Mouse (Mus musculus): ENCODE data around the gene Aplf. TPM values are rescaled to one million over a fixed set of nuclear protein-coding genes. Genes with fewer than 3 reads are reported as not detected.
A peak's percentile ranks its signal among the peaks of the same experiment; 100 is the strongest.

The Aplf gene
- polyA plus RNA-seq, 1 experiment = 3.8 TPM

DNA sequence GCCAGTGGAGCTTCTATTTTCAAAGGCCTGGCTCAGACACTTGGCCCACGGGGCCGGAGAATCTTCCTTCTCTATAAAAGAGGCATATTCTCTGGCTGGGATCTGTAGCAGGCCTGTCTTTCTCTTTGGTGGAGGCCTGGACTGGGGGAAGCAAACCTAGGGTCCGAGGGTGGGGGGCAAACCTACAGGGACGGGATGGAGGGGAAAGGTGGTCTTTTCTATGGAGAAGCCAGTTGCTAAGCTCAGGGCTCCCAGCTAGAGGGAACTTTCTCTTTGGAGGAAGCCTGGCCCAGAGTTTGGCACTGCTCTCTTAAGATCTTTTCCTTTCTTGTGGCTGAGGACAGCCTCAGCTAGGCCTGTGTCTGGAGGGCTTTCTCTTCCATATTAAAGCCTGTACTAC lies 668 bp upstream of the Aplf start:
- Histone ChIP-seq H3K27me3 (ENCODE audit: control insufficient read depth, insufficient read depth, low read length) (no peaks in the 10 kb centered on the region), H3K27ac (ENCODE audit: control insufficient read depth, insufficient read depth, low read depth, low read length) (no peak overlapping the region), H3K4me3 (ENCODE audit: control insufficient read depth, low read depth, low read length) (no peak overlapping the region), H3K36me3 (ENCODE audit: control insufficient read depth, insufficient read depth, low read length) (no peaks in the 10 kb centered on the region), H3K4me1 (ENCODE audit: control insufficient read depth, insufficient read depth, low read length) (peaks cover 3% of the 10 kb centered on the region; the same call in 1 of the 2 replicates)
- TF ChIP-seq POLR2A (IDR thresholded peaks at IDR 0.05; ENCODE audit: control insufficient read depth, low read depth, low read length) (no peak), CTCF (IDR thresholded peaks at IDR 0.05; ENCODE audit: control insufficient read depth, insufficient read depth, insufficient replicate concordance, low read depth, low read length) (no peak)

DNA sequence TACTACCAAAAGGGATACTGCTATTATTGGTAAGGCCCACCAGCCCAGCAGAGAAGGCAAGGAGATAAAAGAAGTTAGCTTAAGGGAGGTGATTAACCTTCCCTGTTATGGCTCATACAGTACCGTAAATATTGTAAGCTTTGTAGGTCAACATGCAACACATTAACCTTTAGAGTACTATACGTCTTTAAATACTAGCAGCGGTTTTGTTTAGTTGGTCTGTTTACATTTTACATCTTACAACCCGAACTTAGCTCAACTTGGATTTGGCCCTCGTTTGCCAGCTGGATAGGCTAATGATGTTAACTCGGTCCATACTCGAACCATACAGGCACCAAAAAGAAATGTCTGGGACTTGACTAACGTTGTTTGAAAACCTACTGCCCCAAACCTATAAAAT lies 640 bp downstream of the Aplf start:
- H3K27ac ChIP-seq (ENCODE audit: control insufficient read depth, insufficient read depth, low read depth, low read length) = peak overlapping the region; percentile 72
- H3K4me1 ChIP-seq (ENCODE audit: control insufficient read depth, insufficient read depth, low read length) = peaks cover 3% of the 10 kb centered on the region; the same call in 1 of the 2 replicates
- peak overlapping the region; percentile 92 for H3K4me3 ChIP-seq (ENCODE audit: control insufficient read depth, low read depth, low read length)
- H3K27me3 ChIP-seq (ENCODE audit: control insufficient read depth, insufficient read depth, low read length) = no peaks in the 10 kb centered on the region
- H3K36me3 ChIP-seq (ENCODE audit: control insufficient read depth, insufficient read depth, low read length) = no peaks in the 10 kb centered on the region
- TF ChIP-seq CTCF (IDR thresholded peaks at IDR 0.05; ENCODE audit: control insufficient read depth, insufficient read depth, insufficient replicate concordance, low read depth, low read length) = no peak
- TF ChIP-seq POLR2A (IDR thresholded peaks at IDR 0.05; ENCODE audit: control insufficient read depth, low read depth, low read length) = no peak

DNA sequence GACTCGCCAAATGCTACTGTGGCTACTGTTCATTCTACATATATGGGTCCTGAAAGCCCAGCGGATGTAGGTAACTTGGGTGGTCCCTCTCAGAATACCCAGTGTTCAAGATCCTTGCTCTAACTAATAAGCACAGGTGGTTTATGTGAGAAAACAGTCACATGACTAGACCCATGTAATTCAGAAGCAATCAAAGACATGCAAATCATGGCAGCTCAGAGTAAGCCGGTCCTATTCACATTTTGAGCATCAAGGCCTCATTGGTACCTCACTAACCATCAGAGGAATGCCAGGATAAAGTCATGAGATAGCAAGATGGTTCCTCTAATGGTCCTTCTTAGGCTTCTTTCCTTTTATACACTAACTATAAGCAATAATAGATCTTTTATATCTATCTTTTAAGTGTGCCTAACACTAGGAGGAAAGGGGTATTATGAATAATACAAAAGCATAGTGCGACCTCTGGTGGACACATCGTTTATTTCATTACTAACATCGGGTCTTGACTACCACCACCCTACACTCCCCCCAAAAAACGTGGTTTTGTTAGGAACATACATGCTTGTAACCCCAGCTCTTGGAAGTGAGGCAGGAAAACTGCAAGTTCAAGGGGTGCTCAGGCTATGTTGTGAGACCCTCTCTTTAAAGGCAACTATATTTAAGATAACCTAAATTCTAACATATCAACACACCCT lies 2.0 kb downstream of the Aplf start:
- Histone ChIP-seq H3K4me3 (ENCODE audit: control insufficient read depth, low read depth, low read length) (no peak overlapping the region), H3K4me1 (ENCODE audit: control insufficient read depth, insufficient read depth, low read length) (peaks cover 3% of the 10 kb centered on the region; the same call in 1 of the 2 replicates), H3K27ac (ENCODE audit: control insufficient read depth, insufficient read depth, low read depth, low read length) (no peak overlapping the region), H3K36me3 (ENCODE audit: control insufficient read depth, insufficient read depth, low read length) (no peaks in the 10 kb centered on the region), H3K27me3 (ENCODE audit: control insufficient read depth, insufficient read depth, low read length) (no peaks in the 10 kb centered on the region)
- TF ChIP-seq POLR2A (IDR thresholded peaks at IDR 0.05; ENCODE audit: control insufficient read depth, low read depth, low read length) (no peak), CTCF (IDR thresholded peaks at IDR 0.05; ENCODE audit: control insufficient read depth, insufficient read depth, insufficient replicate concordance, low read depth, low read length) (no peak)

DNA sequence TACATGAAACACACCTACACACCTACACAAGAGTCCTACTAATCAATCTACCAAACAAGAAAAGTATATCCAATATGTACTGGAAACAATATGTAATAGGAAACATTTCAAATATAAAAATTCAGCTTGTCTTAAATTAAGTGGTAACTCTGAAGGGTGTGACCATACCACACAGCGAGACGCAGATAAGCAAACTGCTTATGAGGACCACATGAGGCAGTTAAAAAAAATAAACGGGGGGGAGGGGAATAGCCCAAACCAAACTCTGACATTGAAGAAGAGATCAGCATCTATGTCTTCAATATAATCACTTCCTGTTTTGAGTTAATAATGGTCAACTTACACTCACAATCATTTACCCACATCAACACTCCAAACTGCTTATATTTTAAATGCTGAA lies 3.3 kb downstream of the Aplf start:
- no peak overlapping the region for H3K4me3 ChIP-seq (ENCODE audit: control insufficient read depth, low read depth, low read length)
- H3K27me3 ChIP-seq (ENCODE audit: control insufficient read depth, insufficient read depth, low read length) = no peaks in the 10 kb centered on the region
- no peak for TF ChIP-seq CTCF (IDR thresholded peaks at IDR 0.05; ENCODE audit: control insufficient read depth, insufficient read depth, insufficient replicate concordance, low read depth, low read length)
- no peak for TF ChIP-seq POLR2A (IDR thresholded peaks at IDR 0.05; ENCODE audit: control insufficient read depth, low read depth, low read length)
- H3K36me3 ChIP-seq (ENCODE audit: control insufficient read depth, insufficient read depth, low read length) = no peaks in the 10 kb centered on the region
- no peak overlapping the region for H3K27ac ChIP-seq (ENCODE audit: control insufficient read depth, insufficient read depth, low read depth, low read length)
- H3K4me1 ChIP-seq (ENCODE audit: control insufficient read depth, insufficient read depth, low read length) = peaks cover 3% of the 10 kb centered on the region; the same call in 1 of the 2 replicates

DNA sequence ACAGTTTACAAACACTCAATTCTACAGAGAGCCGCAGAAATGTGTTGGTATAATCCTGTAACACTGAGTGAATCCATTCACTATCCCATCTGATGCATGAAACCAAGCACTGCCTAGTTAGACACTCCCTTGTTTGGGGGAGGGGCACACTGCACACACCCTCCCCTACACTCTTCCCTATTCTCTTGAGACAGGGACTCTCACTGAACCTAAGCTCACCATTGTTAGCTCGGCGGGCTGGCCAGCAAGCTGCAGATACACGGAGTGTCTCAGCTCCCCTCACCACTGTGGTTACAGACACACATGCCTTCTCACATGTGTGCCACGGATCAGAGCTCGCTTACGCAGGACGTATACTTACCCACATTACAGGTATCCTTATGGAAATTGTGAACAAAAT lies 4.2 kb downstream of the Aplf start:
- peaks cover 3% of the 10 kb centered on the region; the same call in 1 of the 2 replicates for H3K4me1 ChIP-seq (ENCODE audit: control insufficient read depth, insufficient read depth, low read length)
- H3K4me3 ChIP-seq (ENCODE audit: control insufficient read depth, low read depth, low read length) = no peak overlapping the region
- H3K27ac ChIP-seq (ENCODE audit: control insufficient read depth, insufficient read depth, low read depth, low read length) = no peak overlapping the region
- H3K36me3 ChIP-seq (ENCODE audit: control insufficient read depth, insufficient read depth, low read length) = no peaks in the 10 kb centered on the region
- TF ChIP-seq CTCF (IDR thresholded peaks at IDR 0.05; ENCODE audit: control insufficient read depth, insufficient read depth, insufficient replicate concordance, low read depth, low read length) (no peak), POLR2A (IDR thresholded peaks at IDR 0.05; ENCODE audit: control insufficient read depth, low read depth, low read length) (no peak)
- no peaks in the 10 kb centered on the region for H3K27me3 ChIP-seq (ENCODE audit: control insufficient read depth, insufficient read depth, low read length)

DNA sequence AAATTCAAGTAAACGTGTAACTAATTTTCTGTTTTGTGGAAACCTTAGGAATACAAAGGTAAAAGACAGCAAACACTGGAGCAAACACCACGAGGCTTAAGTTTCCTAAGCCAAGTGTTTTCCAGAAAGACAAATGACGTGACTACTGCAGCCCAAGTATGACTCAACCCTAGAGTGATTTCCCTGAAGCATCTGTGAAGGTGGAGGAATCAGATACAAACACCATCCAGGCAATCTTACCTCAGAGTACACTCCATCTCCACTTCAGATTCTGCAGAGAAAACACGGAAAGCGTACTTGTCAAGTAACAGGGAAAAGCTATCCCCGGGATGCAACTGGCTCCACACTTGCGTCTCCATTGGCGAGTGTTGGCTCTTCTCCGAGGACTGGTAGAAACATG lies 8.5 kb downstream of the Aplf start:
- no peaks in the 10 kb centered on the region for H3K4me1 ChIP-seq (ENCODE audit: control insufficient read depth, insufficient read depth, low read length)
- H3K27me3 ChIP-seq (ENCODE audit: control insufficient read depth, insufficient read depth, low read length) = no peaks in the 10 kb centered on the region
- no peaks in the 10 kb centered on the region for H3K36me3 ChIP-seq (ENCODE audit: control insufficient read depth, insufficient read depth, low read length)
- no peak for TF ChIP-seq CTCF (IDR thresholded peaks at IDR 0.05; ENCODE audit: control insufficient read depth, insufficient read depth, insufficient replicate concordance, low read depth, low read length)
- no peak for TF ChIP-seq POLR2A (IDR thresholded peaks at IDR 0.05; ENCODE audit: control insufficient read depth, low read depth, low read length)
- no peak overlapping the region for H3K27ac ChIP-seq (ENCODE audit: control insufficient read depth, insufficient read depth, low read depth, low read length)
- no peak overlapping the region for H3K4me3 ChIP-seq (ENCODE audit: control insufficient read depth, low read depth, low read length)

DNA sequence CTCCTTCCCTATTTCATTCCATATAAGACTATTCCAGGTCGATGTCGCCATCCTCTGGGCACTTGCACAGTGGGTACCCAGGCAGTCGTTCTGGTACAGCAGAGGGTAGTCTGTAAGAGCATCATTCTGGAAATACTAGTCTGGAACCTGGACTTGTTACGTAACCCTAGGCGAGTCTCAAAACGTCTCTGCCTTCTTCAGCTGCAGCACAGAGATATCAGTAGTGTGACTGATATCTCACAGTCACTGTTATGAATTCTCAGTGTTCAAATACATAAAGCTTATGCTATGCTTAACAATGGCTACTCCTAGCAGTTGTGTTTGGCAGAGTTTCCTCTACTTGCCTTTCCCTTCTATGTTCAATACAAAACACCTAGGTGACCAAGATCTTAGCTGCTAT lies 9.8 kb downstream of the Aplf start:
- no peaks in the 10 kb centered on the region for H3K4me1 ChIP-seq (ENCODE audit: control insufficient read depth, insufficient read depth, low read length)
- no peaks in the 10 kb centered on the region for H3K27me3 ChIP-seq (ENCODE audit: control insufficient read depth, insufficient read depth, low read length)
- no peaks in the 10 kb centered on the region for H3K36me3 ChIP-seq (ENCODE audit: control insufficient read depth, insufficient read depth, low read length)
- H3K27ac ChIP-seq (ENCODE audit: control insufficient read depth, insufficient read depth, low read depth, low read length) = no peak overlapping the region
- no peak overlapping the region for H3K4me3 ChIP-seq (ENCODE audit: control insufficient read depth, low read depth, low read length)
- TF ChIP-seq CTCF (IDR thresholded peaks at IDR 0.05; ENCODE audit: control insufficient read depth, insufficient read depth, insufficient replicate concordance, low read depth, low read length) = no peak
- no peak for TF ChIP-seq POLR2A (IDR thresholded peaks at IDR 0.05; ENCODE audit: control insufficient read depth, low read depth, low read length)
